Mouse (Mus musculus): Measurements from ENCODE around the gene BC049762.

BC049762 gene

GRCm38 (mm10) chr11:51262342-51263285, at the start of gene BC049762:
Gene BC049762 (minus strand): TSS chr11:51263046.
- peak; percentile 99 for DNase-seq (ENCODE audit: low spot score)

GRCm38 (mm10) chr11:51311846-51312245, 49.0 kb upstream of the BC049762 start:
- DNase-seq (ENCODE audit: low spot score) = no peak

DNA sequence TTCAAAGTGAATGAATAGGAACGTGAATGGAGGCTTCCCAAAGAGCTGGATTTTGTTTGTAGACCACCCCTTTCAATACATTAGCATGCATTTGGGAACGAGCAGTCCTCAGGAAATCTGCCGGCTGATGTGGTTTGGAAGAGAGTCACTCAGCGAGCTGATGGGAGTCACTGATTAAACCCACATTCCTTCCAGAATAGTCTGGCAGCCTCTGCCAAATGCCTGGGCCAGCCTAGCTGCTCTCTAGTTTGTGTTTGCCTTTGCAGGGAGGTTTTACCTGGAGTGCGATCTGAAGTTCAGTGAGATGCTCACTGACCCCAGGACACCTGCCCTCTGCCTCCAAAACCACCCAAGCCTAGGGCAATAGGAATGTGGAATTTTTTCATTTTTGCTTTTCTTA, 45.5 kb upstream of the BC049762 start:
- DNase-seq (ENCODE audit: low spot score) = no peak

GRCm38 (mm10) chr11:51303981-51304553, 41.2 kb upstream of the BC049762 start:
- no peak for DNase-seq (ENCODE audit: low spot score)

DNA sequence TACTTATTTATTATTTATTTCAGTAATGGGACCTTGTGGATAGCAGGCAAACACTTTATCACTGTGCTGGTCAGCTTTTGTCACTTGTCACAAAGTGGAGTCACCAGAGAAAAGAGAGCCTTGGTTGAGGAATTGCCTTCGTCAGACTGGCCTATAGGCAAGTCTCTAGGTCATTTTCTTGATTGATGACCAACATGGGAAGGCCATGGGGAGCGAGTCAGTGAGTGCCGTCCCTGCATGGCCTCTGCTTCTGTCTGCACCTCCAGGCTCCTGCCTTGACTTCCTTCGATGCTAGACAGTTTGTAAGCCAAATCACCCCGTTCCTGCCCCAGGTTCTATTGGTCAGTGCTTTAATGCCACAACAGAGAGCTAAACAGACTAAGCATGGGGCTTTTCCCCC, 39.5 kb upstream of the BC049762 start:
- no peak for DNase-seq (ENCODE audit: low spot score)

- no peak for DNase-seq (ENCODE audit: low spot score)
These were observed 35.8 kb upstream of the BC049762 start for GRCm38 (mm10) chr11:51298691-51299090.

- no peak for DNase-seq (ENCODE audit: low spot score)
These were observed 32.9 kb upstream of the BC049762 start for GRCm38 (mm10) chr11:51295742-51296141.

- DNase-seq (ENCODE audit: low spot score) = no peak
These were observed 31.2 kb upstream of the BC049762 start for GRCm38 (mm10) chr11:51293956-51294530.

- peak; percentile 80 for DNase-seq (ENCODE audit: low spot score)
These were observed 27.5 kb upstream of the BC049762 start for GRCm38 (mm10) chr11:51290066-51290955.

GRCm38 (mm10) chr11:51289564-51290041, 26.8 kb upstream of the BC049762 start, which contains the start of gene Col23a1:
Gene Col23a1 (plus strand): TSS chr11:51289920.
- peak; percentile 88 for DNase-seq (ENCODE audit: low spot score)

GRCm38 (mm10) chr11:51274418-51274817, 11.6 kb upstream of the BC049762 start:
- DNase-seq (ENCODE audit: low spot score) = no peak

GRCm38 (mm10) chr11:51265326-51265725, 2.5 kb upstream of the BC049762 start:
- DNase-seq (ENCODE audit: low spot score) = no peak

- no peak for DNase-seq (ENCODE audit: low spot score)
These were observed 1.5 kb upstream of the BC049762 start for GRCm38 (mm10) chr11:51264352-51264751.

- DNase-seq (ENCODE audit: low spot score) = peak; percentile 84
These were observed 513 bp upstream of the BC049762 start for GRCm38 (mm10) chr11:51263286-51263831.

- DNase-seq (ENCODE audit: low spot score) = no peak
These were observed 1.1 kb downstream of the BC049762 start, which contains the start of gene Clk4 for GRCm38 (mm10) chr11:51261680-51262219. Gene Clk4 (plus strand): TSS chr11:51261730.

DNA sequence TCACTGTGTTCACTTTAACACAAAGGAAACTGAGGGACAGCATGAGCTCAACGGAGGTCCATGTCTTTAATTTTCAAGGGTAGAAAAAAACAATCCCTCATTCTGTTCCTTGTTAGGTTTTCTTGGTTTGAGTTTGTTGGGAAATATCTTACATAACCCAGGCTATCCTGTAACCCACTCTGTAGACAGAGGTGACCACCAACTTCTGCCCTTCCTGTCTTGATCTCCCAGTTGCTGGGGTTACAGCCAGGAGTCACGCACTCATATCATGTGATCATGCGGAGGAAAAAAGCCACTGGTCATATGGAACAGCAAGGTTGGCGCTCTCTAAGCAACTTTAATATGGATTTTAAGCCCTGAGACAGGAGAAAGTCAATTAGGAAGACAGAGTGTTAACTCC, 5.8 kb downstream of the BC049762 start:
- no peak for DNase-seq (ENCODE audit: low spot score)

DNA sequence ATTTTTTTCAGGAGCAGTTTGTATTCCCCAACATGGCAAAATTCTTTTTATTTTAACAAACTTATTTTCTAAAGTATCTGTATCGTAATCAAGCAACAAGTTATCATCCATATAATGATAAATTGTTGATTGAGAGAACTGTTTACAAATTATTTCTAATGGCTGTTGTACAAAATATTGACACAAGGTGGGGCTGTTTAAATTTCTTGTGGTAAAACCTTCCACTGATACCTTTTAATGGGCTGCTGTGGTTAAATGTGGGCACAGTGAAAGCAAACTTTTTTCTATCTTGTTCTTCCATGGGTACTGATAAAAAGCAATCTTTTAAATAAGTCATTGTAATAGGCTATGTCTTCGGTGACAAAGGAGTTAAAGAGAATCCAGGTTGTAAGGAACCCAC, 19.9 kb downstream of the BC049762 start:
- no peak for DNase-seq (ENCODE audit: low spot score)

DNA sequence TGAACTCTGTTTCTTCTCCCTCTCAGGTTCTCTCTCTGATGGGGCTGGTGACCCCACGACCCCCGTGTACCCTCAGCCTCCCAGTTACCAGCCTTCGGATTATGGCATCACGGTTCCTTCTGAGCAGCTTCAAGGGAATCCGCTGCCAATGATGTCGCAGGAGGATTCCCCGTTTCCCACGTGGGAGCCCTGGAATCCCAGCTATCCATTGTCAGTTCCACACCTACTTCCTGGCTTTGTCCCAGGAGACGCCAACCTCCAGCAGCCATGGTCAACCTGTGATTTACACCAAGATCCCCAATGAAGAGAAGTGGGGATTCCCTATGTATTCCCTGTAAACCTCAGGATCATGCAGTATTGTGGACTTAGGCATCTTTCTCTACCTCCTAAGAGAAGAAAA, 28.2 kb downstream of the BC049762 start:
- DNase-seq (ENCODE audit: low spot score) = no peak

- peak; percentile 49 for DNase-seq (ENCODE audit: low spot score)
These were observed 35.7 kb downstream of the BC049762 start for GRCm38 (mm10) chr11:51227104-51227503.

DNA sequence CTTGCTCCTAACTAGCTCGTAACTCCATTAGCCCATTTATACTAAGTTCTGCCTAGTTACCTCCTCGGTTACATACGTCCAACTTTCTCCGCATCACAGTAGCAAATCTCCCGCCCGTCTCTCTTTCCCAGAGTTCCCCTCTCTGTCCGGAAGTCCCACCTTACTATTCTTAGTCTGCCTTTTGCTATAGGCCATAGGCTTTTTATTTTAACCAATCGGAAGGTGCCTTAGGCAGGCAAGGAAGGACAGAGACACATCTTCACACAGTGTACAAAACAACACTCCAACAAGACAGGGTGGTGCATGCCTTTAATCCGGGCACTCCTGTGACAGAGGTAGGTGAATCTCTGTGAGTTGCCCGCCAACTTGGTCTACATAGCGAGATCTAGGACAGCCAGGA, 42.5 kb downstream of the BC049762 start, which contains the start of gene Gm12569:
Gm12569 (plus strand) TSS at position 166 of the 400 bp plus-strand sequence.
- no peak for DNase-seq (ENCODE audit: low spot score)

All from testis, postnatal 10 days (tissue).